Mouse (Mus musculus): ENCODE measurements around the gene Epb41l2.

Epb41l2 gene

GRCm38 (mm10) chr10:25365708-25366107, 6.1 kb downstream of the Epb41l2 start:
- no peak for DNase-seq (ENCODE audit: low spot score in 2 of 2)

- no peak for DNase-seq (ENCODE audit: low spot score in 2 of 2)
Measured at GRCm38 (mm10) chr10:25366691-25367090, 7.1 kb downstream of the Epb41l2 start.

- no peak for DNase-seq (ENCODE audit: low spot score in 2 of 2)
Measured at GRCm38 (mm10) chr10:25368928-25369327, 9.3 kb downstream of the Epb41l2 start.

GRCm38 (mm10) chr10:25369691-25370090, 10.1 kb downstream of the Epb41l2 start:
- DNase-seq (ENCODE audit: low spot score in 2 of 2): no peak

- no peak for DNase-seq (ENCODE audit: low spot score in 2 of 2)
Measured at GRCm38 (mm10) chr10:25371336-25371735, 11.7 kb downstream of the Epb41l2 start.

- no peak for DNase-seq (ENCODE audit: low spot score in 2 of 2)
Measured at GRCm38 (mm10) chr10:25371915-25372371, 12.3 kb downstream of the Epb41l2 start.

GRCm38 (mm10) chr10:25372510-25373148, 13.0 kb downstream of the Epb41l2 start:
- DNase-seq (ENCODE audit: low spot score in 2 of 2): no peak

GRCm38 (mm10) chr10:25375036-25375435, 15.4 kb downstream of the Epb41l2 start:
- no peak for DNase-seq (ENCODE audit: low spot score in 2 of 2)

GRCm38 (mm10) chr10:25380746-25381481, 21.3 kb downstream of the Epb41l2 start:
- DNase-seq (ENCODE audit: low spot score in 2 of 2): no peak

GRCm38 (mm10) chr10:25381951-25382350, 22.4 kb downstream of the Epb41l2 start:
- DNase-seq (ENCODE audit: low spot score in 2 of 2): no peak

- DNase-seq (ENCODE audit: low spot score in 2 of 2): no peak
Measured at GRCm38 (mm10) chr10:25383171-25383570, 23.6 kb downstream of the Epb41l2 start.

GRCm38 (mm10) chr10:25384391-25384790, 24.8 kb downstream of the Epb41l2 start:
- DNase-seq (ENCODE audit: low spot score in 2 of 2): no peak

- no peak for DNase-seq (ENCODE audit: low spot score in 2 of 2)
Measured at GRCm38 (mm10) chr10:25385811-25386580, 26.4 kb downstream of the Epb41l2 start.

- no peak for DNase-seq (ENCODE audit: low spot score in 2 of 2)
Measured at GRCm38 (mm10) chr10:25386868-25387267, 27.3 kb downstream of the Epb41l2 start.

GRCm38 (mm10) chr10:25387268-25387667, 27.7 kb downstream of the Epb41l2 start:
- no peak for DNase-seq (ENCODE audit: low spot score in 2 of 2)

GRCm38 (mm10) chr10:25392786-25393185, 33.2 kb downstream of the Epb41l2 start:
- DNase-seq (ENCODE audit: low spot score in 2 of 2): no peak

GRCm38 (mm10) chr10:25393721-25394120, 34.1 kb downstream of the Epb41l2 start:
- no peak for DNase-seq (ENCODE audit: low spot score in 2 of 2)

- DNase-seq (ENCODE audit: low spot score in 2 of 2): no peak
Measured at GRCm38 (mm10) chr10:25395236-25395886, 35.8 kb downstream of the Epb41l2 start.

GRCm38 (mm10) chr10:25396859-25397258, 37.3 kb downstream of the Epb41l2 start:
- DNase-seq (ENCODE audit: low spot score in 2 of 2): no peak

- no peak for DNase-seq (ENCODE audit: low spot score in 2 of 2)
Measured at GRCm38 (mm10) chr10:25397767-25398690, 38.4 kb downstream of the Epb41l2 start.

GRCm38 (mm10) chr10:25399016-25399415, 39.4 kb downstream of the Epb41l2 start:
- DNase-seq (ENCODE audit: low spot score in 2 of 2): no peak

Measured in frontal cortex, postnatal 14 days (tissue).